In the genomic region with DNA sequence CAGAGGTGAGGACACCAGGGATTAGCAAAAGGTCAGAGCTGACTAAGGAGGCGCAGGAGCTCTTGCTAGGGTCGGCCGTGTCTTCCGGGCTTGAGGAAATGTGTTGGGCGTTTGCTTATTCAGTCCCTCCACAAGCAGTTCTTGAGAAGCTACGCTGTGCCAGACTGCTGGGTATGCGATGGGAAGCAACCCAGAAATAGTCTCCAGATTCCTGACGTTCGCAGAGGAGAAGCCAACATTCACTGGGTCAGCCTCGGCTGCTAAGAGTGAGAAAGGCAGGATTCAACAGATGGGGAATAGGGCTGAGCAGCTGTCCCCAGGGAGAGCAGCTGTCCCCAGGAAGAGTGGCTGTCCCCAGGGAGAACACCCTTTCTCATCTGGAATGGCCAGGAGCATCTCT, we compare ENCODE assay signal across 37 mouse cellular contexts. TPM values are rescaled to one million over a fixed set of nuclear protein-coding genes. Genes with fewer than 3 reads are reported as not detected.
DNase-seq lines count a peak whose midpoint lies in the region; ATAC-seq lines count a peak whose summit lies in the region.
"Had no signal": no experiment of that assay in that cellular context is flagged by ENCODE, and none has a peak within 500 bp of the region (broad histone marks: within the 10 kb centered on the region; RNA-seq: fewer than 3 reads in every experiment).

No protein-coding gene starts in this region.

- WGBS in hindbrain, embryonic 14.5 days: 90% methylated on average over 10 of the region's 10 CpGs

- ATAC-seq in hindbrain, embryonic 14.5 days (ENCODE audit: low FRiP score): no peak
- ATAC-seq: forebrain, embryonic 13.5 days; hindbrain, postnatal 0 days; intestine, embryonic 16.5 days had no signal

- no peak overlapping the region for H3K27ac ChIP-seq in hindbrain, embryonic 14.5 days
- H3K27ac ChIP-seq: embryonic facial prominence, embryonic 15.5 days; forebrain, embryonic 13.5 days; heart, embryonic 15.5 days; hindbrain, postnatal 0 days; liver, embryonic 14.5 days; midbrain, embryonic 12.5 days; neural tube, embryonic 13.5 days had no signal

- no peak overlapping the region for H3K4me2 ChIP-seq in hindbrain, embryonic 14.5 days (replicated peaks)
- H3K4me2 ChIP-seq: embryonic facial prominence, embryonic 15.5 days; forebrain, embryonic 13.5 days; heart, embryonic 15.5 days; lung, embryonic 14.5 days; midbrain, embryonic 12.5 days; neural tube, embryonic 13.5 days had no signal

- no peaks in the 10 kb centered on the region for H3K9me3 ChIP-seq in hindbrain, embryonic 14.5 days (ENCODE audit: control insufficient read depth, low read length)
- H3K9me3 ChIP-seq: embryonic facial prominence, embryonic 15.5 days; forebrain, embryonic 13.5 days; G1E; heart, embryonic 15.5 days; neural tube, embryonic 13.5 days had no signal

- peak; percentile 15 to 23 for DNase-seq in cerebellum, postnatal 10 days
- no peak for DNase-seq in cerebellum, adult 8-10 months
- DNase-seq in left cerebral cortex, adult 18-20 months (ENCODE audit: low spot score in 2 of 2): peak; percentile 12 to 31
- no peak for DNase-seq in left cerebral cortex, adult 11 months (ENCODE audit: low spot score)
- DNase-seq in right cerebral cortex, adult 18-20 months: peak; percentile 42
- no peak for DNase-seq in right cerebral cortex, postnatal 4 days
- DNase-seq in telencephalon, adult 2 months (ENCODE audit: low read depth, low spot score): peak; percentile 60
- DNase-seq in hindbrain, embryonic 14.5 days (ENCODE audit: low spot score): no peak
- DNase-seq: adrenal gland, adult 8-10 months; cerebellum, adult 9-10 months; gastrocnemius, postnatal 14 days; kidney, adult 9 months; kidney, postnatal 10 days; liver; lung, embryonic 14.5 days; lung, postnatal 4 days had no signal

- no peaks in the 10 kb centered on the region for H3K36me3 ChIP-seq in hindbrain, embryonic 14.5 days (replicated peaks; ENCODE audit: control insufficient read depth, insufficient read depth)
- H3K36me3 ChIP-seq: embryonic facial prominence, embryonic 15.5 days; G1E; heart, embryonic 15.5 days; midbrain, embryonic 12.5 days; neural tube, embryonic 13.5 days had no signal

- no peaks in the 10 kb centered on the region for H3K27me3 ChIP-seq in hindbrain, embryonic 14.5 days (ENCODE audit: control insufficient read depth, insufficient read depth, low read length)
- H3K27me3 ChIP-seq: embryonic facial prominence, embryonic 15.5 days; forebrain, embryonic 13.5 days; neural tube, embryonic 13.5 days had no signal

- no peak overlapping the region for H3K9ac ChIP-seq in hindbrain, embryonic 14.5 days
- H3K9ac ChIP-seq: embryonic facial prominence, embryonic 15.5 days; forebrain, embryonic 13.5 days; heart, embryonic 15.5 days; liver, embryonic 14.5 days; lung, embryonic 14.5 days; midbrain, embryonic 12.5 days; neural tube, embryonic 13.5 days had no signal

- no peak overlapping the region for H3K4me3 ChIP-seq in hindbrain, embryonic 14.5 days (replicated peaks; ENCODE audit: low read length)
- H3K4me3 ChIP-seq: embryonic facial prominence, embryonic 15.5 days; forebrain, embryonic 13.5 days; heart, embryonic 15.5 days; megakaryocyte, embryonic 14.5 days; midbrain, embryonic 12.5 days; neural tube, embryonic 13.5 days had no signal

- no peaks in the 10 kb centered on the region for H3K4me1 ChIP-seq in hindbrain, embryonic 14.5 days (replicated peaks; ENCODE audit: control insufficient read depth, insufficient read depth, low read length)
- H3K4me1 ChIP-seq: heart, embryonic 15.5 days; megakaryocyte, embryonic 14.5 days; midbrain, embryonic 12.5 days had no signal

RNA-seq across cellular contexts. Expression of gene Aqp2, which starts 9.7 kb away (rescaled TPM):
- not detected for total RNA-seq in left cerebral cortex, adult 18-20 months (2021)
- polyA plus RNA-seq in hindbrain, embryonic 14.5 days (2014; fragmentation: Nextera tagmentation; extraction: Ambion mirVana): not detected in 2 replicates
- total RNA-seq: CH12.LX; common myeloid progenitor, adult 5-6 weeks; gastrocnemius, postnatal 14 days; granulocyte monocyte progenitor cell, adult 5-6 weeks; heart, postnatal 25 days; hindbrain, postnatal 0 days; midbrain, postnatal 0 days had no signal
- polyA plus RNA-seq: embryonic facial prominence, embryonic 15.5 days; forebrain, embryonic 13.5 days; G1E; heart, embryonic 15.5 days; hindbrain, embryonic 11.5 days; intestine, embryonic 16.5 days; large intestine, adult 2 months; limb, embryonic 11.5 days; liver, embryonic 14.5 days; lung, embryonic 14.5 days; midbrain, embryonic 12.5 days; midbrain, postnatal 0 days; neural tube, embryonic 13.5 days; small intestine, adult 2 months; stomach, embryonic 14.5 days had no signal

RNA-seq across cellular contexts. Expression of gene Aqp5, which starts 21.5 kb away (rescaled TPM):
- under 1 TPM in 1 of 2 experiments, not detected in 1; 0.30 TPM for total RNA-seq in left cerebral cortex, adult 18-20 months (2021)
- polyA plus RNA-seq in hindbrain, embryonic 14.5 days (2014; fragmentation: Nextera tagmentation; extraction: Ambion mirVana): 0.42 and 1.4 TPM in 2 replicates
- total RNA-seq: CH12.LX; common myeloid progenitor, adult 5-6 weeks; gastrocnemius, postnatal 14 days; granulocyte monocyte progenitor cell, adult 5-6 weeks had no signal
- polyA plus RNA-seq: G1E; limb, embryonic 11.5 days had no signal

RNA-seq across cellular contexts. Expression of gene Aqp6, which starts 32.1 kb away (rescaled TPM):
- total RNA-seq in left cerebral cortex, adult 18-20 months (2021): under 1 TPM; 0.35 to 0.61 TPM
- polyA plus RNA-seq in hindbrain, embryonic 14.5 days (2014; fragmentation: Nextera tagmentation; extraction: Ambion mirVana): 0.77 and 1.2 TPM in 2 replicates
- total RNA-seq: adrenal gland, adult 8-10 months; CH12.LX; common myeloid progenitor, adult 5-6 weeks; G1E; gastrocnemius, postnatal 14 days; granulocyte monocyte progenitor cell, adult 5-6 weeks; heart, postnatal 25 days had no signal
- polyA plus RNA-seq: C2C12; embryonic facial prominence, embryonic 15.5 days; forebrain, embryonic 13.5 days; G1E; heart, embryonic 15.5 days; intestine, embryonic 16.5 days; large intestine, adult 2 months; limb, embryonic 11.5 days; liver, embryonic 14.5 days; lung, embryonic 14.5 days; small intestine, adult 2 months; stomach, embryonic 14.5 days had no signal

RNA-seq across cellular contexts. Expression of gene Faim2, which starts 41.2 kb away (rescaled TPM):
- total RNA-seq in left cerebral cortex, adult 18-20 months (2021): 100 to 1,000 TPM; 451 to 453 TPM
- 32.0 and 44.4 TPM in 2 replicates for polyA plus RNA-seq in hindbrain, embryonic 14.5 days (2014; fragmentation: Nextera tagmentation; extraction: Ambion mirVana)
- total RNA-seq: common myeloid progenitor, adult 5-6 weeks; granulocyte monocyte progenitor cell, adult 5-6 weeks had no signal
- polyA plus RNA-seq: G1E; limb, embryonic 11.5 days; liver, embryonic 14.5 days had no signal

Comparison
In these comparisons a context has a peak if more than half of its experiments do, and no peak if none do; other contexts are left out.
1. DNase-seq: peak in cerebellum, postnatal 10 days (2 of 2), left cerebral cortex, adult 18-20 months (2 of 2), right cerebral cortex, adult 18-20 months (single experiment) and telencephalon, adult 2 months (single experiment); none in cerebellum, adult 8-10 months (single experiment), left cerebral cortex, adult 11 months (single experiment), right cerebral cortex, postnatal 4 days (single experiment) and hindbrain, embryonic 14.5 days (single experiment).